Mouse (Mus musculus) forebrain, embryonic 16.5 days (tissue): Measurements from ENCODE around the gene Tmem204. TPM values are rescaled to one million over a fixed set of nuclear protein-coding genes. Genes with fewer than 3 reads are reported as not detected.

Experiments used
- ATAC-seq: fragments of 200-750 bp; cut with Nextera tagmentation; 2 replicates; pipeline ENCODE4 v1.8.0; 2017; ENCODE audit warnings: mild to moderate bottlenecking, moderate library complexity
- H3K27ac ChIP-seq: fragments of 300-500 bp; sonication (generic); 2 replicates; pipeline ENCODE4 v1.5.1; 2014; ENCODE audit warnings: low read length, control low read depth
- H3K27me3 ChIP-seq: fragments of 300-500 bp; sonication (generic); replicated peaks from 2 replicates; pipeline ENCODE4 v1.6.1; 2014; ENCODE audit warnings: low read length; ENCODE audit not compliant: control insufficient read depth, insufficient read depth
- H3K36me3 ChIP-seq: fragments of 300-500 bp; sonication (generic); 2 replicates; pipeline ENCODE4 v1.6.1; 2014; ENCODE audit not compliant: control insufficient read depth, insufficient read depth
- H3K4me1 ChIP-seq: fragments of 300-500 bp; sonication (generic); replicated peaks from 2 replicates; pipeline ENCODE4 v1.6.1; 2014; ENCODE audit warnings: low read length; ENCODE audit not compliant: control insufficient read depth, insufficient read depth
- H3K4me2 ChIP-seq: fragments of 300-500 bp; sonication (generic); 2 replicates; pipeline ENCODE4 v1.6.1; 2014; ENCODE audit warnings: mild to moderate bottlenecking, low read length, control low read depth
- H3K4me3 ChIP-seq: fragments of 300-500 bp; sonication (generic); replicated peaks from 2 replicates; pipeline ENCODE4 v1.5.1; 2014; ENCODE audit warnings: mild to moderate bottlenecking, low read length, control low read depth
- H3K9ac ChIP-seq: fragments of 300-500 bp; sonication (generic); replicated peaks from 2 replicates; pipeline ENCODE4 v1.6.1; 2014; ENCODE audit warnings: low read depth, low read length, control low read depth
- H3K9me3 ChIP-seq: fragments of 300-500 bp; sonication (generic); 2 replicates; pipeline ENCODE4 v1.6.1; 2016; ENCODE audit warnings: low read length; ENCODE audit not compliant: control insufficient read depth
- WGBS: fragments of 180-500 bp; shearing (Covaris S2); extraction: QIAGEN DNeasy Blood & Tissue Kit; methylation state at CpG from one replicate; pipeline ENCODE4 v1.1.7; 2014; 5-methylcytosine and 5-hydroxymethylcytosine counted together
- polyA plus RNA-seq: library from polyadenylated mRNA; unstranded; fragments of >200 nt; fragmentation: Nextera tagmentation; extraction: Ambion mirVana; gene quantifications from 2 replicates; pipeline ENCODE4 v1.2.1, GENCODE M21; 2015

The Tmem204 gene
- polyA plus RNA-seq, 1 experiment from 2014 or later: 12.5 TPM

GRCm38 (mm10) chr17:25013606-25014501 lies 69.5 kb downstream of the Tmem204 start:
- Histone ChIP-seq H3K9ac (peak overlapping the region; percentile 92), H3K36me3 (peaks cover 15% of the 10 kb centered on the region), H3K27me3 (no peaks in the 10 kb centered on the region), H3K4me1 (peaks cover 21% of the 10 kb centered on the region), H3K9me3 (no peaks in the 10 kb centered on the region), H3K4me2 (peak overlapping the region; percentile 96), H3K4me3 (peak overlapping the region; percentile 100), H3K27ac (peak overlapping the region; percentile 37; the same call in 1 of the 2 replicates)
- no peak for ATAC-seq
- 0% methylated on average over 75 of the region's 81 CpGs for WGBS

Other genes starting within 250 kb of the Tmem204 start
- 40.2 and 50.1 TPM in 2 replicates for gene Hagh, start 243.4 kb downstream of the Tmem204 start, polyA plus RNA-seq
- 14.4 and 17.8 TPM in 2 replicates for gene Fahd1, start 233.2 kb downstream of the Tmem204 start, polyA plus RNA-seq
- gene Igfals, start 217.6 kb downstream of the Tmem204 start, polyA plus RNA-seq: 0.19 TPM in 1 of 2 replicates, not detected in the other
- 66.8 and 71.1 TPM in 2 replicates for gene Nubp2, start 197.2 kb downstream of the Tmem204 start, polyA plus RNA-seq
- 82.1 and 86.8 TPM in 2 replicates for gene Spsb3, start 196.9 kb downstream of the Tmem204 start, polyA plus RNA-seq
- gene Eme2, start 188.5 kb downstream of the Tmem204 start, polyA plus RNA-seq: 32.4 and 35.7 TPM in 2 replicates
- 72.3 and 79.8 TPM in 2 replicates for gene Mrps34, start 188.5 kb downstream of the Tmem204 start, polyA plus RNA-seq
- gene Nme3, start 187.1 kb downstream of the Tmem204 start, polyA plus RNA-seq: 63.4 and 76.1 TPM in 2 replicates
- gene Mapk8ip3, start 146.6 kb downstream of the Tmem204 start, polyA plus RNA-seq: 100 and 114 TPM in 2 replicates
- gene Jpt2, start 122.9 kb downstream of the Tmem204 start, polyA plus RNA-seq: 95.4 and 99.1 TPM in 2 replicates
- gene Cramp1l, start 67.8 kb downstream of the Tmem204 start, polyA plus RNA-seq: 5.9 and 6.8 TPM in 2 replicates
- 26.6 and 28.4 TPM in 2 replicates for gene Ift140, start 67.5 kb downstream of the Tmem204 start, polyA plus RNA-seq
- gene Telo2, start 32.4 kb upstream of the Tmem204 start, polyA plus RNA-seq: 47.0 and 62.9 TPM in 2 replicates
- gene Ptx4, start 37.2 kb upstream of the Tmem204 start, polyA plus RNA-seq: not detected in 2 replicates
- gene Clcn7, start 49.8 kb upstream of the Tmem204 start, polyA plus RNA-seq: 30.2 and 34.3 TPM in 2 replicates
- gene Ccdc154, start 78.9 kb upstream of the Tmem204 start, polyA plus RNA-seq: not detected in 2 replicates
- gene Gm38655, start 91.9 kb upstream of the Tmem204 start, polyA plus RNA-seq: not detected in 2 replicates
- 37.2 and 38.4 TPM in 2 replicates for gene BC003965, start 101.0 kb upstream of the Tmem204 start, polyA plus RNA-seq
- 15.0 and 15.2 TPM in 2 replicates for gene Unkl, start 104.8 kb upstream of the Tmem204 start, polyA plus RNA-seq
- 83.8 and 99.9 TPM in 2 replicates for gene Gnptg, start 156.5 kb upstream of the Tmem204 start, polyA plus RNA-seq
- gene Tsr3, start 156.6 kb upstream of the Tmem204 start, polyA plus RNA-seq: 62.2 and 62.9 TPM in 2 replicates
- 7.9 and 22.5 TPM in 2 replicates for gene Baiap3, start 172.8 kb upstream of the Tmem204 start, polyA plus RNA-seq
- gene Ube2i, start 191.0 kb upstream of the Tmem204 start, polyA plus RNA-seq: 635 and 668 TPM in 2 replicates
- gene Prss34, start 214.8 kb upstream of the Tmem204 start, polyA plus RNA-seq: not detected in 2 replicates
- gene Prss28, start 225.1 kb upstream of the Tmem204 start, polyA plus RNA-seq: not detected in 2 replicates
- gene Prss29, start 235.1 kb upstream of the Tmem204 start, polyA plus RNA-seq: not detected in 2 replicates